Comparison of ENCODE assay signal across 18 mouse cellular contexts in genomic region chr14:27536441-27536840, GRCm38 (mm10). TPM values are rescaled to one million over a fixed set of nuclear protein-coding genes. Genes with fewer than 3 reads are reported as not detected.
DNase-seq lines count a peak whose midpoint lies in the region; ATAC-seq and TF ChIP-seq lines count a peak whose summit lies in the region.
"Had no signal": no experiment of that assay in that cellular context is flagged by ENCODE, and none has a peak within 500 bp of the region (broad histone marks: within the 10 kb centered on the region; RNA-seq: fewer than 3 reads in every experiment).

No protein-coding gene starts in this region.

- H3K4me3 ChIP-seq in kidney, embryonic 16.5 days (ENCODE audit: low read length), result no peak overlapping the region
- no peak overlapping the region for H3K4me3 ChIP-seq in intestine, embryonic 16.5 days (ENCODE audit: low read length)
- no peak overlapping the region for H3K4me3 ChIP-seq in heart, adult 2 months
- H3K4me3 ChIP-seq: embryonic facial prominence, embryonic 10.5 days; embryonic facial prominence, embryonic 12.5 days; forebrain, embryonic 13.5 days; forebrain, embryonic 15.5 days had no signal

- H3K4me1 ChIP-seq in kidney, embryonic 16.5 days (ENCODE audit: insufficient read depth, low read length), result no peaks in the 10 kb centered on the region
- H3K4me1 ChIP-seq in intestine, embryonic 16.5 days (ENCODE audit: control insufficient read depth, insufficient read depth, low read length), result no peaks in the 10 kb centered on the region
- no peaks in the 10 kb centered on the region for H3K4me1 ChIP-seq in heart, adult 2 months (ENCODE audit: control insufficient read depth, insufficient read depth, low read length)
- H3K4me1 ChIP-seq: embryonic facial prominence, embryonic 10.5 days; embryonic facial prominence, embryonic 12.5 days; forebrain, embryonic 13.5 days; forebrain, embryonic 15.5 days had no signal

- no peak for TF ChIP-seq EP300 in heart, adult 2 months (IDR thresholded peaks at IDR 0.05; ENCODE audit: insufficient read depth, low read depth, low read length)

- TF ChIP-seq CTCF in heart, adult 2 months (IDR thresholded peaks at IDR 0.05), result no peak

- no peak overlapping the region for H3K9ac ChIP-seq in kidney, embryonic 16.5 days (replicated peaks; ENCODE audit: low read length)
- no peak overlapping the region for H3K9ac ChIP-seq in intestine, embryonic 16.5 days (ENCODE audit: low read depth, low read length)
- H3K9ac ChIP-seq in heart, adult 2 months (ENCODE audit: low read depth, low read length), result no peak overlapping the region
- H3K9ac ChIP-seq: embryonic facial prominence, embryonic 12.5 days; forebrain, embryonic 13.5 days; forebrain, embryonic 15.5 days had no signal

- H3K36me3 ChIP-seq in kidney, embryonic 16.5 days (ENCODE audit: insufficient read depth, low read length), result no peaks in the 10 kb centered on the region
- H3K36me3 ChIP-seq in intestine, embryonic 16.5 days (ENCODE audit: control insufficient read depth, insufficient read depth, low read length), result no peaks in the 10 kb centered on the region
- no peaks in the 10 kb centered on the region for H3K36me3 ChIP-seq in heart, adult 2 months (ENCODE audit: control insufficient read depth, insufficient read depth, low read length)
- H3K36me3 ChIP-seq: embryonic facial prominence, embryonic 10.5 days; embryonic facial prominence, embryonic 12.5 days; forebrain, embryonic 15.5 days had no signal

- no peak overlapping the region for H3K27ac ChIP-seq in kidney, embryonic 16.5 days (ENCODE audit: low read length)
- H3K27ac ChIP-seq in intestine, embryonic 16.5 days (ENCODE audit: low read length), result no peak overlapping the region
- H3K27ac ChIP-seq in heart, adult 2 months, result no peak overlapping the region
- H3K27ac ChIP-seq: embryonic facial prominence, embryonic 10.5 days; embryonic facial prominence, embryonic 12.5 days; forebrain, embryonic 13.5 days; forebrain, embryonic 15.5 days had no signal

- H3K4me2 ChIP-seq in kidney, embryonic 16.5 days (replicated peaks; ENCODE audit: low read depth, low read length), result no peak overlapping the region
- H3K4me2 ChIP-seq in intestine, embryonic 16.5 days (ENCODE audit: low read depth, low read length), result no peak overlapping the region
- H3K4me2 ChIP-seq: embryonic facial prominence, embryonic 12.5 days; forebrain, embryonic 13.5 days; forebrain, embryonic 15.5 days had no signal

- no peak for ATAC-seq in kidney, embryonic 16.5 days (ENCODE audit: low FRiP score, low TSS enrichment)
- peak; percentile 94 for ATAC-seq in intestine, embryonic 16.5 days
- ATAC-seq: forebrain, embryonic 13.5 days; forebrain, embryonic 15.5 days had no signal

- 76% methylated on average over 3 of the region's 3 CpGs for WGBS in kidney, embryonic 16.5 days
- WGBS in intestine, embryonic 16.5 days, result 62% methylated on average over 3 of the region's 3 CpGs
- 52% methylated on average over 3 of the region's 3 CpGs for WGBS in heart, adult 2 months

- intact Hi-C loops in heart, adult 2 months (cut with DNase I), result no loop called here

- H3K79me2 ChIP-seq in heart, adult 2 months (replicated peaks; ENCODE audit: control insufficient read depth, insufficient read depth, low read length), result no peaks in the 10 kb centered on the region

- H3K27me3 ChIP-seq in kidney, embryonic 16.5 days (ENCODE audit: insufficient read depth, low read length), result no peaks in the 10 kb centered on the region
- no peaks in the 10 kb centered on the region for H3K27me3 ChIP-seq in intestine, embryonic 16.5 days (replicated peaks; ENCODE audit: control insufficient read depth, insufficient read depth, low read length)
- H3K27me3 ChIP-seq in heart, adult 2 months (ENCODE audit: control insufficient read depth, insufficient read depth, low read length), result no peaks in the 10 kb centered on the region
- H3K27me3 ChIP-seq: embryonic facial prominence, embryonic 12.5 days; forebrain, embryonic 13.5 days; forebrain, embryonic 15.5 days had no signal

- TF ChIP-seq POLR2A in heart, adult 2 months (IDR thresholded peaks at IDR 0.05; ENCODE audit: insufficient read depth, low read depth, low read length), result no peak

- H3K9me3 ChIP-seq in kidney, embryonic 16.5 days (ENCODE audit: low read length), result peaks cover under 1% of the 10 kb centered on the region; the same call in 1 of the 2 replicates
- H3K9me3 ChIP-seq in intestine, embryonic 16.5 days (ENCODE audit: control insufficient read depth, low read length), result no peaks in the 10 kb centered on the region
- H3K9me3 ChIP-seq: embryonic facial prominence, embryonic 10.5 days; embryonic facial prominence, embryonic 12.5 days; forebrain, embryonic 15.5 days had no signal

- peak; percentile 11 for DNase-seq in kidney, adult 9 months
- peak; percentile 41 for DNase-seq in yolk sac, embryonic 10.5 days (ENCODE audit: low spot score)
- DNase-seq in heart, adult 2 months, result no peak
- DNase-seq in spleen, postnatal 36 days (ENCODE audit: low spot score in 2 of 2), result no peak
- DNase-seq: adrenal gland, adult 2 months; adrenal gland, postnatal 10 days; adrenal gland, postnatal 25 days; cerebellum, adult 11-12 months; cerebellum, adult 2 months; cerebellum, adult 9-10 months; cerebellum, postnatal 10 days; cerebellum, postnatal 25 days had no signal

RNA-seq across cellular contexts. Expression of gene Ccdc66, which starts 28.2 kb away (rescaled TPM):
- 11.5 and 11.8 TPM in 2 replicates for polyA plus RNA-seq in kidney, embryonic 16.5 days (2015; fragmentation: Nextera tagmentation; extraction: Ambion mirVana)
- polyA plus RNA-seq in intestine, embryonic 16.5 days (2015; fragmentation: Nextera tagmentation; extraction: Ambion mirVana), result 6.8 and 7.9 TPM in 2 replicates
- total RNA-seq in heart, adult 2 months (2021), result 10 to 100 TPM in 1 of 2 experiments, 1 to 10 TPM in 1; 10.0 to 10.4 TPM
- 3.1 and 3.8 TPM in 2 replicates for polyA plus RNA-seq in heart, adult 2 months (2012; rRNA removed)

Comparison
In these comparisons a context has a peak if more than half of its experiments do, and no peak if none do; other contexts are left out.
1. DNase-seq: peak in kidney, adult 9 months (single experiment) and yolk sac, embryonic 10.5 days (single experiment); none in heart, adult 2 months (0 of 2) and spleen, postnatal 36 days (0 of 2).